Mouse (Mus musculus): ENCODE data around the gene Ptpro. TPM values are rescaled to one million over a fixed set of nuclear protein-coding genes. Genes with fewer than 3 reads are reported as not detected.
"Not testable (repeated sequence)": the region's sequence is repeated elsewhere in the genome, so short reads cannot be mapped to it uniquely, and the experiment has no call there.

The Ptpro gene
- polyA plus RNA-seq, 1 experiment from 2014 or later = 1.8 TPM

DNA sequence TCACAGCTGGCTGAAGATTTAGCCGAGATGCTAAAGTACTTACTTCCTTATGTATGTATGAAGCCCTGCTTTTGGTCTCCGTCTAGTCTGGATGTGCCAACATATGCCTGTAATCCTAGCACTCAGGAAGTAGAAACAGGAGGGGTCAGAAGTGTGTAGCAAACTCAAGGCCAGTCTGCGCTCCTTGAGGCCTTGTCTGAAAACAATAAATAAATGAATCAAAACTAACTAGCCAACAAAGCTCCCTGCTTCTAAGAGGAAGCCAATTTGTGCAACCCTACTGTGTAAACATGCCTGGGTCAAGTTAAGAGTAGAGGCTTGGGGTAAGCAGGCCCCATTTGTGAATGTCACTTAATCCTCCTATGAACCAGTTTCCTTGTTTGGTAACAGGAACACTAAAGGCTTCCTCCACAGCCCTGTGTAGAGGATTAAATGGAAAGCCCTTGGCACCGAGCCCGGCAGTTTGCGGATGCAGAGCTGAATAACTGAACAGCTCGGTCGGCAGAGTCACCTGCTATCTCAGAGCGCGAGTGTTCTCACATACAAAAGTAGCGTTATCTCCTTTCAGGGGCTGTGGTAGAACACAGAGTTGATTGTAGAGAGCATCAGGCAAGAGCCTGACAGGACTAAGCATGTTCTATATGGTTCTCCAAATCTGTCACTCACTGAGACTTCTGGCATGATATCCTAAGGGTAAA, 218.9 kb downstream of the Ptpro start:
- 19% methylated on average over 11 of the region's 11 CpGs for WGBS
- peaks cover 27% of the 10 kb centered on the region for H3K4me1 ChIP-seq (ENCODE audit: control insufficient read depth, insufficient read depth, low read length)
- H3K27ac ChIP-seq (ENCODE audit: low read length) = peak overlapping the region; percentile 82
- peak; percentile 87 for ATAC-seq
- H3K9me3 ChIP-seq (ENCODE audit: control insufficient read depth, low read length) = no peaks in the 10 kb centered on the region
- 0 out of 2 replicates have a peak, but pooled peaks cover 2% of the 10 kb centered on the region for H3K36me3 ChIP-seq (ENCODE audit: control insufficient read depth, insufficient read depth, low read length)
- no peak overlapping the region for H3K4me3 ChIP-seq (ENCODE audit: low read length)
- H3K4me2 ChIP-seq (ENCODE audit: low read depth, low read length) = no peak overlapping the region
- no peak overlapping the region for H3K9ac ChIP-seq (ENCODE audit: low read depth, low read length)
- H3K27me3 ChIP-seq (replicated peaks; ENCODE audit: control insufficient read depth, insufficient read depth, low read length) = no peaks in the 10 kb centered on the region

DNA sequence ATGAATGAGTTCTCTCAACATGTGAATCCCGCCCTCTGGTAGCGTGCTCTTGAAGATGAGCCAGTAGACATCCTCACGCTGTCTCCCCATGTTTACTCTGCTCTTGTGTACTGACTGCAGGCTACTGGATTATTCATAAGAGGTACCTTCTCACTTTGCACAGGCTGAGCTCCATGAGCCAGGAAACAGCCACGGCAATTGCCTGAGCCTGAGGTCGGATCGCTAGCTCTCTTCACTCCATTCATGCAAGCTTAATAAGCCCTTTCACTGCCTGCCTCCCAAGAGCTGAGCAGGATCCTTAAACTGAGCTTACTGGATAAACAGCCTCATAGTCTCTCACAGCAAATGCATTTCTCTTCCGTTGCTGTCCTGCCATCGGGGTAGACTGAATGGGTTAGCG, 220.0 kb downstream of the Ptpro start:
- Histone ChIP-seq H3K4me2 (ENCODE audit: low read depth, low read length) (no peak overlapping the region), H3K9me3 (ENCODE audit: control insufficient read depth, low read length) (no peaks in the 10 kb centered on the region), H3K36me3 (ENCODE audit: control insufficient read depth, insufficient read depth, low read length) (peaks cover 11% of the 10 kb centered on the region), H3K4me3 (ENCODE audit: low read length) (no peak overlapping the region), H3K4me1 (ENCODE audit: control insufficient read depth, insufficient read depth, low read length) (peaks cover 20% of the 10 kb centered on the region), H3K27me3 (replicated peaks; ENCODE audit: control insufficient read depth, insufficient read depth, low read length) (no peaks in the 10 kb centered on the region), H3K27ac (ENCODE audit: low read length) (no peak overlapping the region), H3K9ac (ENCODE audit: low read depth, low read length) (no peak overlapping the region)
- no peak for ATAC-seq
- 79% methylated on average over 9 of the region's 9 CpGs for WGBS

DNA sequence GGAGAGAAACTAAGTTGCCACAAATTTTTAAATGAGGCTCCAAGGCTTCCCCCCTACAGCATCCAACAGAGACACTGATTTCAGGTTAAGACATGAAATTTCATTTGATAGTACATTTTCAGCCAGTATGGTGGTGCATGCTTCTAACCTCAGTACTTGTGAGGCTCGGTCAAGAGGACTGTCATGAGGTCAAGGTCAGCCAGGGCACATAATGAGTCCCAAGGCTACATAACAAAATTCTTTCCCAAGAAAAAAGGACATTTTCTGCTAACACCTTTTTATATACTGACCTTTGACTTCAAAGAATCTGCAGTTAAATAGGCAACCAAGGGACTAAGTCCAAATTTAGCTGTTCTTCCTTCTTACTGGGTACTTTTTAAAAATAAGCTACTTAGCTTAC, 221.3 kb downstream of the Ptpro start:
- H3K27ac ChIP-seq (ENCODE audit: low read length) = no peak overlapping the region
- no peak overlapping the region for H3K9ac ChIP-seq (ENCODE audit: low read depth, low read length)
- H3K9me3 ChIP-seq (ENCODE audit: control insufficient read depth, low read length) = no peaks in the 10 kb centered on the region
- no peaks in the 10 kb centered on the region for H3K27me3 ChIP-seq (replicated peaks; ENCODE audit: control insufficient read depth, insufficient read depth, low read length)
- no peak for ATAC-seq
- peaks cover 20% of the 10 kb centered on the region for H3K4me1 ChIP-seq (ENCODE audit: control insufficient read depth, insufficient read depth, low read length)
- H3K4me2 ChIP-seq (ENCODE audit: low read depth, low read length) = no peak overlapping the region
- H3K4me3 ChIP-seq (ENCODE audit: low read length) = no peak overlapping the region
- WGBS = 73% methylated on average over 1 of the region's 1 CpGs
- peaks cover 14% of the 10 kb centered on the region for H3K36me3 ChIP-seq (ENCODE audit: control insufficient read depth, insufficient read depth, low read length)

DNA sequence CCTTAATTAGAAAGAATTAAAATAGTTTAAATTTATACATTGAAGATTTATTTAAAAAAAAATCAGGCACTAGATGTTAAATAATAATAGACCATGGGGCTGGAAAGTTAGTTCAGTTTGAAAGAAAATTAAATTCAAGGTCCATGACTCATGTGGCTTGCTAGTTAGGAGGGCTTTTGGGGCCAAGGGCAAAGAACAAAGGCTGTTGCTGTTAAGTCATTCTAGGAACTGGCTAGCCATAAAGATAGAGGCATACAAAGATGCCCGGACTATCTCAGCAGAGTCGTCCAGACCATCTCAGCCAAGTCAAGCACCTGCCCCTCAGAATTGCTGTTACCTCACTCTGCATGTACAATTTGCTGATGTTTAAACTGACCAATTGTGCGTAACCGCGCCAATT, 223.6 kb downstream of the Ptpro start:
- WGBS = 94% methylated on average over 5 of the region's 5 CpGs

DNA sequence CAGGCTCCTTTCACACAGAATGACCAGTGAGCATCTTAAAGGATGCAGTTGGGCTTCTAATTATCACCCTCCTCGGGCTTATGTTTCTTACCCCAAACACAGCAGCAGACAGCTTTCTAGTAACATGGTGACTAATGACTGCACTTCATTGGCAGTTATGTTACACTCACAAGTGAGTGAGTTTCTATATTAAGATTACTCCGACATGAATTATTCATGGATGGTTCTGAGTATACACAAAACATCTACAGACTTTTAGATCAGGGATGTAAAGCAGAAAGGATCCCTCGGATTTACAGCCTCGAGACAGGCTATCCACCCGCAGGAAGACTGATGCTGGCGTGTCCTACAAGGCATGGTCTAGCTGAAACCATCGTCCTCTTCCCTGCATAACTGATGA, 230.8 kb downstream of the Ptpro start:
- no peaks in the 10 kb centered on the region for H3K27me3 ChIP-seq (replicated peaks; ENCODE audit: control insufficient read depth, insufficient read depth, low read length)
- H3K36me3 ChIP-seq (ENCODE audit: control insufficient read depth, insufficient read depth, low read length) = peaks cover 20% of the 10 kb centered on the region
- no peak overlapping the region for H3K27ac ChIP-seq (ENCODE audit: low read length)
- 73% methylated on average over 7 of the region's 7 CpGs for WGBS
- no peak overlapping the region for H3K9ac ChIP-seq (ENCODE audit: low read depth, low read length)
- no peak for ATAC-seq
- no peak overlapping the region for H3K4me2 ChIP-seq (ENCODE audit: low read depth, low read length)
- no peak overlapping the region for H3K4me3 ChIP-seq (ENCODE audit: low read length)
- H3K4me1 ChIP-seq (ENCODE audit: control insufficient read depth, insufficient read depth, low read length) = no peaks in the 10 kb centered on the region
- H3K9me3 ChIP-seq (ENCODE audit: control insufficient read depth, low read length) = no peaks in the 10 kb centered on the region

More for the DNA sequence above, 223.6 kb downstream of the Ptpro start:
- H3K9me3 ChIP-seq (ENCODE audit: control insufficient read depth, low read length); ATAC-seq; H3K27me3 ChIP-seq (replicated peaks; ENCODE audit: control insufficient read depth, insufficient read depth, low read length); H3K9ac ChIP-seq (ENCODE audit: low read depth, low read length); H3K4me3 ChIP-seq (ENCODE audit: low read length); H3K4me2 ChIP-seq (ENCODE audit: low read depth, low read length); H3K27ac ChIP-seq (ENCODE audit: low read length): not testable (repeated sequence)
- H3K36me3 ChIP-seq (ENCODE audit: control insufficient read depth, insufficient read depth, low read length) = peaks cover 29% of the 10 kb centered on the region
- H3K4me1 ChIP-seq (ENCODE audit: control insufficient read depth, insufficient read depth, low read length) = peaks cover 14% of the 10 kb centered on the region

DNA sequence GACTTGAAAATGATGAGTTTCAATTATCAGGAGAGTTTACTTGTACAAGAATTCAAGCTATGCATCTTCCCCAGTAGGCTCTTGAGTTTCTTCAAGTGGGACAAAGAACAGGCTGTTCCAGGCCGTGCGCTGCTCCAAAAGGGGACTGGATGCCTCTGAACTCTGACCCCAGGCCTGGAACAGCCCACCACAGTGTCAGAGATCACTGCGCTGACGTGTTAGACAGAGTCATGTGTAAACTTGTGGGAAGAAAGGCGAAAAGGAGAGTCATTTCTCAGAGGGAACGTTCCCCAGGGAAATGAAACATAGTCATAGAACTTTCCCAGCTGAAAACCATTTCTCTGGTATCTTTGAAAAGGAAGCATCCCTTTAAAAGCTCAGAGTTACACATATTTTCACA, 235.3 kb downstream of the Ptpro start:
- 43% methylated on average over 6 of the region's 6 CpGs for WGBS
- Histone ChIP-seq H3K36me3 (ENCODE audit: control insufficient read depth, insufficient read depth, low read length) (no peaks in the 10 kb centered on the region; the same call in 1 of the 2 replicates), H3K4me3 (ENCODE audit: low read length) (no peak overlapping the region), H3K27me3 (replicated peaks; ENCODE audit: control insufficient read depth, insufficient read depth, low read length) (no peaks in the 10 kb centered on the region), H3K4me2 (ENCODE audit: low read depth, low read length) (no peak overlapping the region), H3K9me3 (ENCODE audit: control insufficient read depth, low read length) (no peaks in the 10 kb centered on the region), H3K27ac (ENCODE audit: low read length) (no peak overlapping the region), H3K9ac (ENCODE audit: low read depth, low read length) (no peak overlapping the region), H3K4me1 (ENCODE audit: control insufficient read depth, insufficient read depth, low read length) (no peaks in the 10 kb centered on the region)
- peak; percentile 73 for ATAC-seq

DNA sequence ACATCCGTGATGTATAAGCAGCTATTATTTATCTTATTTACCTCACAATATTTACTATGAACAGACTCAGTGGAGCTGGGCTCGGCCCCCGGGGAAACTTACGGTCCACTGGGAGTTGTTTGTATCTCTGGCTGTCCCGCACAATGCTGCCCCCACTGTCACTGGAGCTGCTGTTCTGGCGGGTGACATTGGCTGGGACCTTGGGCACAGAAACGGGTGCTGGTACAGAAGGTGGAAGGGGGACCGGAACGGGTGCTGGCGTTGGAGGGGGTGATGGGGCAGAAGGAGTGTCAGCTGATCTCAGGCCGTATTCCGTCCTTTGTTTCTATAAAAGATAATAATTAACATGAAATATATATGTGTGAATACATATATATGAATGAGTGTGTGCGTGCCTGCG, 238.0 kb downstream of the Ptpro start:
- no peak for ATAC-seq
- no peaks in the 10 kb centered on the region for H3K27me3 ChIP-seq (replicated peaks; ENCODE audit: control insufficient read depth, insufficient read depth, low read length)
- WGBS = 80% methylated on average over 14 of the region's 14 CpGs
- H3K4me2 ChIP-seq (ENCODE audit: low read depth, low read length) = no peak overlapping the region
- no peak overlapping the region for H3K9ac ChIP-seq (ENCODE audit: low read depth, low read length)
- H3K9me3 ChIP-seq (ENCODE audit: control insufficient read depth, low read length) = no peaks in the 10 kb centered on the region
- H3K27ac ChIP-seq (ENCODE audit: low read length) = no peak overlapping the region
- H3K36me3 ChIP-seq (ENCODE audit: control insufficient read depth, insufficient read depth, low read length) = no peaks in the 10 kb centered on the region; the same call in 1 of the 2 replicates
- no peak overlapping the region for H3K4me3 ChIP-seq (ENCODE audit: low read length)
- no peaks in the 10 kb centered on the region for H3K4me1 ChIP-seq (ENCODE audit: control insufficient read depth, insufficient read depth, low read length)

DNA sequence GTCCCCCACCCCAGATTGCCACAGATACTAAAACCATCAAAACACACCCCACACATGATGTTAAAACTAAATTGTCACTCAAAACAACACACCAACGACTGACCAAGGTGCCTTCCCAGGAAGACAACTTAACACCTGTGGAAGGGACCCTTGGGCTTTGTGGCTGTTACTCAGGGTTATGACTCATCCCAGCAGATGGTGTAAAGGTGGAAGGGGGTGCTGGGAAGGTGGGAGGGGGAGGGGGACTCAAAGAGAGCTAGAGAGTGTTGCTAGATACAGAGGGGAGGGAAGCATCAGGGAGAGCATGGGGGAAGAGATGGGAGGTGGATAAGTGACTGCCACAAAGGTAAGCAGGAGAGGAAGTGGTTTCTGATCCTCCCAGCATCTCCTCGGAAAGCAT, 239.5 kb downstream of the Ptpro start:
- 60% methylated on average over 2 of the region's 2 CpGs for WGBS
- peaks cover 3% of the 10 kb centered on the region; the same call in 1 of the 2 replicates for H3K36me3 ChIP-seq (ENCODE audit: control insufficient read depth, insufficient read depth, low read length)

DNA sequence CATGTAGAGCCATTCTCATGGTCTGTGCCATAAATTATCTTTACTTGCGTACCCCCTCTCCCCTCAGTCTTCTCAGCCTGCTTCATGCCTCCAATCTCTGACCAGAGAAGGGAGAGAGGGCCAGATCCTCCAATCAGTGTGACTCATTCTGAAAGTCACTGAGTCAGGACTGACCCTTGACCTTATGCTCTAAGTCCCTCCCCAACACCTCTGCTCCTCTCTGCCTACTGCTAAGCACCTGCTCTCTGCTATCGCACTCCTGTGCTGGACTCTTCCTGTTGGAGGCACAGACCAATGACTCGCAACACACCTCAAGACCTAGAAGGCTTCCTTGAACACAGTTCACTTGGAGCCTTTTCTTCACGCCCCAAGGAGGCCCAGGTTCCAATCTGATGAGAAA, 240.5 kb downstream of the Ptpro start:
- peak; percentile 80 for ATAC-seq
- no peak overlapping the region; the same call in 1 of the 2 replicates for H3K27ac ChIP-seq (ENCODE audit: low read length)
- peaks cover 3% of the 10 kb centered on the region; the same call in 1 of the 2 replicates for H3K36me3 ChIP-seq (ENCODE audit: control insufficient read depth, insufficient read depth, low read length)
- no peaks in the 10 kb centered on the region for H3K27me3 ChIP-seq (replicated peaks; ENCODE audit: control insufficient read depth, insufficient read depth, low read length)
- no peak overlapping the region for H3K4me3 ChIP-seq (ENCODE audit: low read length)
- no peaks in the 10 kb centered on the region for H3K9me3 ChIP-seq (ENCODE audit: control insufficient read depth, low read length)
- H3K9ac ChIP-seq (ENCODE audit: low read depth, low read length) = no peak overlapping the region
- WGBS = 85% methylated on average over 4 of the region's 4 CpGs
- H3K4me2 ChIP-seq (ENCODE audit: low read depth, low read length) = no peak overlapping the region
- H3K4me1 ChIP-seq (ENCODE audit: control insufficient read depth, insufficient read depth, low read length) = no peaks in the 10 kb centered on the region

More for the DNA sequence above, 239.5 kb downstream of the Ptpro start:
- Histone ChIP-seq H3K4me3 (ENCODE audit: low read length) (no peak overlapping the region), H3K4me2 (ENCODE audit: low read depth, low read length) (no peak overlapping the region), H3K9ac (ENCODE audit: low read depth, low read length) (no peak overlapping the region), H3K9me3 (ENCODE audit: control insufficient read depth, low read length) (no peaks in the 10 kb centered on the region), H3K27me3 (replicated peaks; ENCODE audit: control insufficient read depth, insufficient read depth, low read length) (no peaks in the 10 kb centered on the region), H3K27ac (ENCODE audit: low read length) (no peak overlapping the region), H3K4me1 (ENCODE audit: control insufficient read depth, insufficient read depth, low read length) (no peaks in the 10 kb centered on the region)
- ATAC-seq = no peak
